Mouse (Mus musculus): ENCODE measurements around the gene Fbln2. TPM values are rescaled to one million over a fixed set of nuclear protein-coding genes. Genes with fewer than 3 reads are reported as not detected.
"Not testable (repeated sequence)": the region's sequence is repeated elsewhere in the genome, so short reads cannot be mapped to it uniquely, and the experiment has no call there.

Fbln2 gene
- not detected in 2 replicates for total RNA-seq (2014; fragmentation: Nextera tagmentation)
- 0.17 and 0.27 TPM in 2 replicates for total RNA-seq (2017)
- polyA plus RNA-seq (2012), result not detected in 2 replicates

GRCm38 (mm10) chr6:91212155-91212554 lies at the start of gene Fbln2:
Fbln2 (plus strand) TSS chr6:91212455.
- not testable (repeated sequence) for DNase-seq (ENCODE audit: low spot score); H3K9me3 ChIP-seq (replicated peaks); H3K4me3 ChIP-seq (ENCODE audit: low read depth, low read length); ATAC-seq (ENCODE audit: extremely low read depth, insufficient number of reproducible peaks, low FRiP score, poor library complexity, severe bottlenecking); H3K4me1 ChIP-seq (ENCODE audit: insufficient read depth, low read depth, low read length); H3K36me3 ChIP-seq (replicated peaks)
- peaks cover 20% of the 10 kb centered on the region for H3K27me3 ChIP-seq (ENCODE audit: insufficient read depth, low read length)

GRCm38 (mm10) chr6:91163195-91163911 lies 48.9 kb upstream of the Fbln2 start:
- ATAC-seq (ENCODE audit: extremely low read depth, insufficient number of reproducible peaks, low FRiP score, poor library complexity, severe bottlenecking), result peak; percentile 71
- peaks cover 6% of the 10 kb centered on the region; the same call in 1 of the 2 replicates for H3K27me3 ChIP-seq (ENCODE audit: insufficient read depth, low read length)
- H3K36me3 ChIP-seq (replicated peaks), result no peaks in the 10 kb centered on the region
- no peak for DNase-seq (ENCODE audit: low spot score)
- peaks cover 48% of the 10 kb centered on the region for H3K4me1 ChIP-seq (ENCODE audit: insufficient read depth, low read depth, low read length)
- no peaks in the 10 kb centered on the region for H3K9me3 ChIP-seq (replicated peaks)
- TF ChIP-seq CTCF (IDR thresholded peaks at IDR 0.05; ENCODE audit: low read depth, low read length) (no peak), TAL1 (conservative IDR thresholded peaks at IDR 0.05; ENCODE audit: low read depth, low read length) (peak; percentile 67)
- peak overlapping the region; percentile 35; the same call in 1 of the 2 replicates for H3K4me3 ChIP-seq (ENCODE audit: low read depth, low read length)

GRCm38 (mm10) chr6:91164584-91164983 lies 47.7 kb upstream of the Fbln2 start:
- H3K36me3 ChIP-seq (replicated peaks), result no peaks in the 10 kb centered on the region
- TF ChIP-seq CTCF (IDR thresholded peaks at IDR 0.05; ENCODE audit: low read depth, low read length) (no peak), GATA2 (IDR thresholded peaks at IDR 0.05; ENCODE audit: borderline replicate concordance, low read depth, low read length) (no peak), TAL1 (conservative IDR thresholded peaks at IDR 0.05; ENCODE audit: low read depth, low read length) (no peak), GATA1 (IDR thresholded peaks at IDR 0.05; ENCODE audit: borderline replicate concordance, low read length) (no peak), POLR2AphosphoS5 (IDR thresholded peaks at IDR 0.05; ENCODE audit: insufficient replicate concordance, low read depth, low read length) (no peak)
- H3K27me3 ChIP-seq (ENCODE audit: insufficient read depth, low read length), result peaks cover 8% of the 10 kb centered on the region
- no peak for DNase-seq (ENCODE audit: low spot score)
- H3K4me1 ChIP-seq (ENCODE audit: insufficient read depth, low read depth, low read length), result peaks cover 41% of the 10 kb centered on the region
- no peak overlapping the region for H3K4me3 ChIP-seq (ENCODE audit: low read depth, low read length)
- H3K9me3 ChIP-seq (replicated peaks), result no peaks in the 10 kb centered on the region
- no peak for ATAC-seq (ENCODE audit: extremely low read depth, insufficient number of reproducible peaks, low FRiP score, poor library complexity, severe bottlenecking)

- DNase-seq (ENCODE audit: low spot score) (peak; percentile 35), ATAC-seq (ENCODE audit: extremely low read depth, insufficient number of reproducible peaks, low FRiP score, poor library complexity, severe bottlenecking) (no peak)
- Histone ChIP-seq H3K4me3 (ENCODE audit: low read depth, low read length) (no peak overlapping the region), H3K36me3 (replicated peaks) (no peaks in the 10 kb centered on the region), H3K9me3 (replicated peaks) (no peaks in the 10 kb centered on the region), H3K27me3 (ENCODE audit: insufficient read depth, low read length) (peaks cover 8% of the 10 kb centered on the region), H3K4me1 (ENCODE audit: insufficient read depth, low read depth, low read length) (peaks cover 41% of the 10 kb centered on the region)
- TF ChIP-seq POLR2AphosphoS5 (IDR thresholded peaks at IDR 0.05; ENCODE audit: insufficient replicate concordance, low read depth, low read length) (no peak), GATA1 (IDR thresholded peaks at IDR 0.05; ENCODE audit: borderline replicate concordance, low read length) (no peak), CTCF (IDR thresholded peaks at IDR 0.05; ENCODE audit: low read depth, low read length) (peak; percentile 95), GATA2 (IDR thresholded peaks at IDR 0.05; ENCODE audit: borderline replicate concordance, low read depth, low read length) (no peak), TAL1 (conservative IDR thresholded peaks at IDR 0.05; ENCODE audit: low read depth, low read length) (no peak)
Measured at GRCm38 (mm10) chr6:91165210-91165609, 47.0 kb upstream of the Fbln2 start.

- ATAC-seq (ENCODE audit: extremely low read depth, insufficient number of reproducible peaks, low FRiP score, poor library complexity, severe bottlenecking) (no peak), DNase-seq (ENCODE audit: low spot score) (no peak)
- H3K9me3 ChIP-seq (replicated peaks), result no peaks in the 10 kb centered on the region
- no peaks in the 10 kb centered on the region for H3K36me3 ChIP-seq (replicated peaks)
- H3K27me3 ChIP-seq (ENCODE audit: insufficient read depth, low read length), result peaks cover 5% of the 10 kb centered on the region
- H3K4me3 ChIP-seq (ENCODE audit: low read depth, low read length), result no peak overlapping the region
- TF ChIP-seq POLR2AphosphoS5 (IDR thresholded peaks at IDR 0.05; ENCODE audit: insufficient replicate concordance, low read depth, low read length), result no peak
- TF ChIP-seq CTCF (IDR thresholded peaks at IDR 0.05; ENCODE audit: low read depth, low read length), result no peak
- no peak for TF ChIP-seq GATA2 (IDR thresholded peaks at IDR 0.05; ENCODE audit: borderline replicate concordance, low read depth, low read length)
- no peak for TF ChIP-seq TAL1 (conservative IDR thresholded peaks at IDR 0.05; ENCODE audit: low read depth, low read length)
- no peak for TF ChIP-seq GATA1 (IDR thresholded peaks at IDR 0.05; ENCODE audit: borderline replicate concordance, low read length)
- H3K4me1 ChIP-seq (ENCODE audit: insufficient read depth, low read depth, low read length), result peaks cover 26% of the 10 kb centered on the region
Measured at GRCm38 (mm10) chr6:91167828-91168227, 44.4 kb upstream of the Fbln2 start.

GRCm38 (mm10) chr6:91169129-91169528 lies 43.1 kb upstream of the Fbln2 start:
- Histone ChIP-seq H3K36me3 (replicated peaks) (no peaks in the 10 kb centered on the region), H3K27me3 (ENCODE audit: insufficient read depth, low read length) (peaks cover 7% of the 10 kb centered on the region), H3K4me1 (ENCODE audit: insufficient read depth, low read depth, low read length) (peaks cover 15% of the 10 kb centered on the region), H3K4me3 (ENCODE audit: low read depth, low read length) (no peak overlapping the region), H3K9me3 (replicated peaks) (no peaks in the 10 kb centered on the region)
- no peak for DNase-seq (ENCODE audit: low spot score)
- no peak for ATAC-seq (ENCODE audit: extremely low read depth, insufficient number of reproducible peaks, low FRiP score, poor library complexity, severe bottlenecking)
- TF ChIP-seq CTCF (IDR thresholded peaks at IDR 0.05; ENCODE audit: low read depth, low read length) (no peak), GATA1 (IDR thresholded peaks at IDR 0.05; ENCODE audit: borderline replicate concordance, low read length) (no peak), POLR2AphosphoS5 (IDR thresholded peaks at IDR 0.05; ENCODE audit: insufficient replicate concordance, low read depth, low read length) (no peak), GATA2 (IDR thresholded peaks at IDR 0.05; ENCODE audit: borderline replicate concordance, low read depth, low read length) (no peak), TAL1 (conservative IDR thresholded peaks at IDR 0.05; ENCODE audit: low read depth, low read length) (no peak)
